Mouse (Mus musculus) limb, embryonic 14.5 days (tissue): ENCODE results near the gene Gm5134. TPM values are rescaled to one million over a fixed set of nuclear protein-coding genes. Genes with fewer than 3 reads are reported as not detected.

Experiments used
- ATAC-seq: fragments of 200-750 bp; cut with Nextera tagmentation; 2 replicates; pipeline ENCODE4 v1.8.0; 2017; ENCODE audit warnings: low read depth, moderate number of reproducible peaks, moderate TSS enrichment; ENCODE audit not compliant: low FRiP score
- DNase-seq: peaks from one replicate; pipeline ENCODE4 v3.0.0-alpha.2; 2015; ENCODE audit warnings: low spot score
- H3K27ac ChIP-seq: fragments of 300-500 bp; sonication (generic); replicated peaks from 2 replicates; pipeline ENCODE4 v1.5.1; 2014; ENCODE audit warnings: low read depth, mild to moderate bottlenecking, low read length, moderate library complexity, mixed read lengths
- H3K27me3 ChIP-seq: fragments of 300-500 bp; sonication (generic); 2 replicates; pipeline ENCODE4 v1.6.1; 2014; ENCODE audit warnings: low read length, mixed read lengths; ENCODE audit not compliant: control insufficient read depth, insufficient read depth
- H3K36me3 ChIP-seq: fragments of 300-500 bp; sonication (generic); 2 replicates; pipeline ENCODE4 v1.6.1; 2014; ENCODE audit warnings: mild to moderate bottlenecking, low read length, moderate library complexity, mixed read lengths; ENCODE audit not compliant: control insufficient read depth, insufficient read depth
- H3K4me1 ChIP-seq: fragments of 300-500 bp; sonication (generic); 2 replicates; pipeline ENCODE4 v1.6.1; 2014; ENCODE audit warnings: antibody characterized with exemption, low read length, mixed read lengths; ENCODE audit not compliant: control insufficient read depth, insufficient read depth
- H3K4me2 ChIP-seq: fragments of 300-500 bp; sonication (generic); replicated peaks from 2 replicates; pipeline ENCODE4 v1.6.1; 2014; ENCODE audit warnings: low read depth, mild to moderate bottlenecking, low read length, moderate library complexity; ENCODE audit not compliant: severe bottlenecking
- H3K4me3 ChIP-seq: fragments of 300-500 bp; sonication (generic); replicated peaks from 2 replicates; pipeline ENCODE4 v1.5.1; 2014; ENCODE audit warnings: low read length
- H3K9ac ChIP-seq: fragments of 300-500 bp; sonication (generic); 2 replicates; pipeline ENCODE4 v1.6.1; 2014; ENCODE audit warnings: mild to moderate bottlenecking, low read depth, low read length, moderate library complexity; ENCODE audit not compliant: severe bottlenecking
- H3K9me3 ChIP-seq: fragments of 300-500 bp; sonication (generic); 2 replicates; pipeline ENCODE4 v1.6.1; 2016; ENCODE audit warnings: low read length; ENCODE audit not compliant: control insufficient read depth
- POLR2A ChIP-seq: fragments of 200-500 bp; IDR thresholded peaks from 2 replicates; pipeline ENCODE4 v1.8.0; 2012; ENCODE audit warnings: inconsistent platforms, mild to moderate bottlenecking, moderate library complexity, borderline replicate concordance; ENCODE audit not compliant: insufficient read depth, insufficient read length; ENCODE audit errors: extremely low read depth
- WGBS: fragments of 180-500 bp; shearing (Covaris S2); extraction: QIAGEN DNeasy Blood & Tissue Kit; methylation state at CpG from one replicate; pipeline ENCODE4 v1.1.7; 2014; 5-methylcytosine and 5-hydroxymethylcytosine counted together
- polyA plus RNA-seq, 2 experiments: library from polyadenylated mRNA; depleted of rRNA in 1 of 2; stranded (reverse) in 1 of 2; unstranded in 1 of 2; fragments of >200 nt; fragmentation: Nextera tagmentation in 1 of 2; extraction: Ambion mirVana in 1 of 2; gene quantifications; 2 replicates each; pipeline versions ENCODE4 v1.2.1 to v1.2.3; 2012 to 2014

Gm5134 gene
- polyA plus RNA-seq, 2 experiments, result 0.04 to 0.10 TPM

- Histone ChIP-seq H3K4me3 (no peak overlapping the region), H3K9ac (no peak overlapping the region), H3K36me3 (no peaks in the 10 kb centered on the region), H3K27ac (no peak overlapping the region), H3K9me3 (no peaks in the 10 kb centered on the region; the same call in 1 of the 2 replicates), H3K4me2 (no peak overlapping the region), H3K27me3 (no peaks in the 10 kb centered on the region), H3K4me1 (no peaks in the 10 kb centered on the region)
- 86% methylated on average over 10 of the region's 10 CpGs for WGBS
- no peak for DNase-seq
- TF ChIP-seq POLR2A, result no peak
- no peak for ATAC-seq
Measured at GRCm38 (mm10) chr10:76025470-76026190, 71.3 kb downstream of the Gm5134 start.

GRCm38 (mm10) chr10:76027127-76028015 is 73.1 kb downstream of the Gm5134 start:
- TF ChIP-seq POLR2A, result no peak
- no peaks in the 10 kb centered on the region for H3K4me1 ChIP-seq
- ATAC-seq (no peak), DNase-seq (no peak)
- no peaks in the 10 kb centered on the region for H3K36me3 ChIP-seq
- 57% methylated on average over 12 of the region's 12 CpGs for WGBS
- H3K9me3 ChIP-seq, result no peaks in the 10 kb centered on the region; the same call in 1 of the 2 replicates
- no peak overlapping the region for H3K4me2 ChIP-seq
- H3K27me3 ChIP-seq, result no peaks in the 10 kb centered on the region
- H3K27ac ChIP-seq, result no peak overlapping the region
- no peak overlapping the region for H3K9ac ChIP-seq
- no peak overlapping the region for H3K4me3 ChIP-seq

GRCm38 (mm10) chr10:76028016-76028366 is 73.7 kb downstream of the Gm5134 start:
- H3K9ac ChIP-seq, result no peak overlapping the region
- no peak for ATAC-seq
- no peaks in the 10 kb centered on the region; the same call in 1 of the 2 replicates for H3K9me3 ChIP-seq
- no peaks in the 10 kb centered on the region for H3K27me3 ChIP-seq
- no peak for DNase-seq
- H3K4me2 ChIP-seq, result no peak overlapping the region
- H3K36me3 ChIP-seq, result no peaks in the 10 kb centered on the region
- WGBS, result 18% methylated on average over 4 of the region's 4 CpGs
- H3K4me3 ChIP-seq, result no peak overlapping the region
- no peaks in the 10 kb centered on the region for H3K4me1 ChIP-seq
- no peak for TF ChIP-seq POLR2A
- no peak overlapping the region for H3K27ac ChIP-seq

- DNase-seq, result no peak
- Histone ChIP-seq H3K27ac (no peak overlapping the region), H3K4me2 (no peak overlapping the region), H3K9ac (no peak overlapping the region), H3K36me3 (no peaks in the 10 kb centered on the region), H3K9me3 (no peaks in the 10 kb centered on the region; the same call in 1 of the 2 replicates), H3K4me3 (no peak overlapping the region), H3K27me3 (no peaks in the 10 kb centered on the region), H3K4me1 (peaks cover 3% of the 10 kb centered on the region; the same call in 1 of the 2 replicates)
- TF ChIP-seq POLR2A, result no peak
- no peak for ATAC-seq
- WGBS, result 60% methylated on average over 9 of the region's 9 CpGs
Measured at GRCm38 (mm10) chr10:76028396-76028795, 74.1 kb downstream of the Gm5134 start.

DNA sequence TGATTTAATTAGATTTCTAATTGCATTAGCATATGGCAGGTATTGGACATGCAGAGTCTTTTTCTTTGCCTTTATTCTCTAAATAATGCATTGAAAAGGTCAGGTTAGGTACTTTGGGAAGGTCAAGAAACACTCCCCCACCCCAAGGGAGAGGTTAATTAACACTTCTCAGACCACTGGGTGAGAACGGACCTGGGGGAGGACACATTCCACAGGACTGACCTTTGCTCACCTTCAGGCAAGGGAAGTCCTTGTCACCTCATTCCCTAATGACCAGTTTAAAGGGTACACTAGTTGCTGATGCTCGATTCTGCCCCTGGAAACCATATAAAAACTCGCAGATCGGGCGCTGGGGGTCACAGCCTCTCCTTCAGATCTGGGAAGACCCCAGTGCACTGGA is 75.0 kb downstream of the Gm5134 start:
- Histone ChIP-seq H3K27me3 (no peaks in the 10 kb centered on the region), H3K4me1 (peaks cover 6% of the 10 kb centered on the region; the same call in 1 of the 2 replicates), H3K36me3 (no peaks in the 10 kb centered on the region), H3K9ac (no peak overlapping the region), H3K9me3 (no peaks in the 10 kb centered on the region; the same call in 1 of the 2 replicates), H3K4me2 (no peak overlapping the region), H3K27ac (no peak overlapping the region), H3K4me3 (no peak overlapping the region)
- ATAC-seq (no peak), DNase-seq (no peak)
- 47% methylated on average over 5 of the region's 5 CpGs for WGBS
- no peak for TF ChIP-seq POLR2A
